Mouse (Mus musculus) cerebellum, adult (tissue): Measurements from ENCODE around the gene Fhl3.

Source experiments
- ATAC-seq: cut with Nextera tagmentation; 2 replicates; pipeline ENCODE4 v1.9.2; 2017; ENCODE audit warnings: mild to moderate bottlenecking, moderate library complexity, mixed read lengths; ENCODE audit not compliant: insufficient number of reproducible peaks, low FRiP score, low TSS enrichment

The Fhl3 gene

GRCm38 (mm10) chr4:124700248-124700971 lies at the start of gene Fhl3:
Fhl3 (plus strand) TSS chr4:124700701.
- no peak for ATAC-seq

GRCm38 (mm10) chr4:124652886-124653285 lies 47.6 kb upstream of the Fhl3 start:
- ATAC-seq, result no peak

- 0 out of 2 replicates have a peak, but pooled peaks have one; percentile 21 for ATAC-seq
These were observed 44.0 kb upstream of the Fhl3 start, which contains the start of gene Pou3f1 for GRCm38 (mm10) chr4:124656518-124656853. Pou3f1 (plus strand) TSS chr4:124656807.

GRCm38 (mm10) chr4:124656854-124657650 lies 43.4 kb upstream of the Fhl3 start:
- 0 out of 2 replicates have a peak, but pooled peaks have one; percentile 49 for ATAC-seq

DNA sequence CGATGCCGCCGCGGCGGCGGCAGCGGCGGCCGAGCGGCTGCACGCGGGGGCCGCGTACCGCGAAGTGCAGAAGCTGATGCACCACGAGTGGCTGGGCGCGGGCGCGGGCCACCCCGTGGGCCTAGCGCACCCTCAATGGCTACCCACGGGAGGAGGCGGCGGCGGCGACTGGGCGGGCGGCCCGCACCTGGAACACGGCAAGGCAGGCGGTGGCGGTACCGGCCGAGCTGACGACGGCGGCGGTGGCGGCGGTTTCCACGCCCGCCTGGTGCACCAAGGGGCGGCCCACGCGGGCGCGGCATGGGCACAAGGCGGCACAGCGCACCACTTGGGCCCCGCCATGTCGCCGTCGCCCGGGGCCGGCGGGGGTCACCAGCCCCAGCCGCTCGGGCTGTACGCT lies 42.7 kb upstream of the Fhl3 start:
- ATAC-seq, result no peak

DNA sequence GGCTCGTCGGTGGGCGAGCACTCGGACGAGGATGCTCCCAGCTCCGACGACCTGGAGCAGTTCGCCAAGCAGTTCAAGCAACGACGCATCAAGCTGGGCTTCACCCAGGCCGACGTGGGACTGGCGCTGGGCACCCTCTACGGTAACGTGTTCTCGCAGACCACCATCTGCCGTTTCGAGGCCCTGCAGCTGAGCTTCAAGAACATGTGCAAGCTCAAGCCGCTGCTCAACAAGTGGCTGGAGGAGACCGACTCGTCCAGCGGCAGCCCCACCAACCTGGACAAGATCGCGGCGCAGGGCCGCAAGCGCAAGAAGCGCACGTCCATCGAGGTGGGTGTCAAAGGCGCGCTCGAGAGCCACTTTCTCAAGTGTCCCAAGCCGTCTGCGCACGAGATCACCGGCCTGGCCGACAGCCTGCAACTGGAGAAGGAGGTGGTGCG lies 42.1 kb upstream of the Fhl3 start:
- ATAC-seq, result no peak

DNA sequence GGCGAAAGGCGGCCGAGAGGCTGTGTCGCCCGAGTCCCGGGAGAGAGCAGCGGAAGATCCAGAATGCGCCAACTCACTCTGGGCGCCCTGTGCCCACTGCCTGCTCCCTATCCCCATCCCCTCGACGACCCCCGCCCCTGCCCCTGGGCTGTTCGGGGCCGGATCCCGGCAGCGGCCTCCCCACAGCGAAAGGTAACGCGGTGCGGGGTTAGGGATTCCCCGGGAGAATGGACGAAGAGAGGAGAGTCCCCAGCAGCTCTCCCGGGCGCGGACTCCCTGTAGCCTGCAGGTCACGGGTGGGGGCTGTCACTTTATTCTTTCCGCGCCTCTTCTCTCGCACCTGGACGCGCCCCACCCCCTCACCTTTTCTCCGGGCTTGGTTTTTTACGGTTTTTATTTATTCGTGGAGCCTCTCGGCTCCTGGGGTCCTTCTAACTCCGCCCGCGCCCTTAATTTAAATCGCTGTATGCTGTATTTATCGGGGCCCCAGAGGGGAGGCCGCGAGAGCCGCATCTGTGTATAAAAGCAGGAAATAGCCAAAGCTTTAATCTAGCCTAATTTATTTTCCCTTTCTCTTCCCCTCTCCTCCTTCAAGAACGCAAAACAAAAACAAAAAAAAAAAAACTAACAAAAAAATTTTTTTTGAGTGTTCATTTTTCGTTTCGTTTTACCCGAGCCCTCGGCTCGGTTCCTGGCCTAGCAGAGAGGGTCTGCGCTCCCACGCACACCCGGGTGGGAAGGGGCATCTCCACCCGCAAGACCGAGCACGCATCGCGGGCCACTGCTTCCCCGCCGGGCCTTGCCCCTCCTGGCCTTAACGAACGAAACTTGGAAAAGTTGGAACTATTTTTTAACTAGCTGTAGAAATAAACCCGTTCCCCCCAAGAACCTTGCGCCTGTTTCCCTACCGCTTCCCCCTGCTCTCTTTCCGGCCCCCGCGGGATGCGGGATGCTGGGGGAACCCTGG lies 41.0 kb upstream of the Fhl3 start:
- ATAC-seq, result no peak

- ATAC-seq, result no peak
These were observed 39.9 kb upstream of the Fhl3 start for GRCm38 (mm10) chr4:124660603-124661002.

GRCm38 (mm10) chr4:124663034-124663433 lies 37.5 kb upstream of the Fhl3 start:
- ATAC-seq, result no peak

GRCm38 (mm10) chr4:124664185-124664584 lies 36.3 kb upstream of the Fhl3 start:
- no peak for ATAC-seq

- ATAC-seq, result no peak
These were observed 35.9 kb upstream of the Fhl3 start for GRCm38 (mm10) chr4:124664604-124665003.

DNA sequence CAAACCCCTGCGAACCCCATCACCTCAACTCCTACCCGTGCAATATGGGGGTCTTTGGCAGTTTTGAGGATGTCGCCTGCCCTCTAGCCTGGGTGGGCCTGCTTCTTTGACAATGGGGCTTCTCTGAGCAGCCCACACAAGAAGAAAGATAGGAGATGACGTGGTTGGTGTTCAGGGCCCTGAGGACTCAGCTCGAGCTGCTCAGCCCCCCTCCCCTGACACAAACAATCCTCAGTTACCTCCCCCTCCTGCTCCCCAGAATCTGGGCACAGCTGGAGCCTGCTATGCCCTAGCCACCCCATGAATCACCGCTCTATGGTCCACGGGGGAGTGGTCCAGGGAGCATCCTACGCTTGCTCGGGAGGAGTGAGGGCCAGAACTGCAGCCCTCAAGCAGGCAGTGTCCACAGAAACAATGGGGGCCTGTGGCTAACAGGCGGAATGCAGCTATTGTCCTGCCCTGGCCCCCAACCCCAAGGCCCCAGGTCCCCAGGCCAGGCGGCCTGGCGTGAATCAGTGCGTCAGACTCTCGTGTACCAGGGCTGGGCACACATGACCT lies 32.9 kb upstream of the Fhl3 start:
- no peak for ATAC-seq

- no peak for ATAC-seq
These were observed 32.4 kb upstream of the Fhl3 start for GRCm38 (mm10) chr4:124668078-124668477.

GRCm38 (mm10) chr4:124670232-124670631 lies 30.3 kb upstream of the Fhl3 start:
- ATAC-seq, result no peak

- ATAC-seq, result no peak
These were observed 28.9 kb upstream of the Fhl3 start for GRCm38 (mm10) chr4:124671583-124671982.

DNA sequence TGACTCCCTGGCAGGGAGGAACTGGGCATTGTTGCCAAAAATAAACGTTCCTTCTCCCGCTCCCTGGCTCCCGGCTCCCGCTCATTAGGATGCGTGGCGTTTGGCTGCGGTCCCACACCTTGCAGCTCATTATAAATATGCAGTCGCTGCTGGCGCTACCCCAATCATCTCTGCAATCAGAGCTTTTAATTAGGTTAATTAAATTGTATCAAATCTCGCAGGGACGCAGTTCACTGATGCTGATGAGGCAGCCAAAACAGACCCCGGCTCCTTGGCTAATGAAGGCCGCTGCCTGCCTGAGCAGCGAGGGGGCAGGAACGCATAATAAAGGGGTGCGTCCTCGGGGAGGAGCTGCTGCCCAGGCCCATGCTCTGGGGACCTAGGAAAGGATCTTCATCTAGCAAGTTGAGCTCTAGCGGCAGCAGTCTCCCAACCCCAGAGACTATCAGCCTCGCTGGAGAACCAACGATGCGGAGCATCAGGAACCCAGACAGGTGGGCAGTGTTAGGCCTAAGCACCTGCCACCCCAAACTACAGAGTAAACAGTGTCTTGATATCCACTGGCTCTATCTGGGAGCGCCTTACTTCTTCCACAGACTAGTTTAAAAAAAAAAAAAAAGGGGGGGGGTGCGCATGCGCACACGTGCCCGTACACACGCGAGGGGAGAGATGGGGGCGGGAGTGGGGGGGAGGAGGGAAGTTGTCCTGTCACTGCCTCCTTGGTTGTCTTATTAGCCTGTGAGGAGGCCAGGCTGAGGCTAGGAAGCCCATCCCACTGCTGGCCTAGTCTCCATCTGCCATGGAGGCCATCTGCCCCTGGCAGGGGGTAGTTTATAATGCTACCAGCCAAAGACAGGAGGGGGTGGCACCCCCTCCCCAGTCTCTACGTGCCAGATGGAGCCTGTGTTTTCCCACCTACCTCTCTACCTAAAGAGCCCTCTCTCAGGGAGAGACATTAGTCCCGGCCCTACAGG lies 27.9 kb upstream of the Fhl3 start:
- peak; percentile 57; the same call in 1 of the 2 replicates for ATAC-seq

- ATAC-seq, result no peak
These were observed 26.0 kb upstream of the Fhl3 start for GRCm38 (mm10) chr4:124674334-124675032.

DNA sequence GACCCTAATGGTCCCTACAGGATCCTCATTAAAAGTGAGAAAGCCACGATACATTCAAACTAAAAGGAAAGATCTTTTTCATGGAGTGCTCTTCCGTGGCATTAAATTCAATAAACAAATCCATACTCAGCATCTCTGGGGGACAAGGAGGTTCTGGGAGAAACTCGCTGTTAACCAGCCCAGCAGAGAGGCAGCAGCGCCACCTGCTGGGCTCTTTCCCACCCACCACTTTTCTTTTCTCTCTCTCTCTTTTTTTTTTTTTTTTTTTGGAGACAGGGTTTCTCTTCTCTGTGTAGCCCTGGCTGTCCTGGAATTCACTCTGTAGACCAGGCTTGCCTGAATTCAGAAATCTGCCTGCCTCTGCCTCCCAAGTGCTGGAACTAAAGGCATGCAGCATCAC lies 25.5 kb upstream of the Fhl3 start:
- no peak for ATAC-seq
